Mouse (Mus musculus) brain, embryonic 14.5 days (tissue): ENCODE results near the gene BC025920. TPM values are rescaled to one million over a fixed set of nuclear protein-coding genes. Genes with fewer than 3 reads are reported as not detected.

ENCODE experiments used
- DNase-seq: peaks from one replicate; pipeline ENCODE4 v3.0.0-alpha.2; 2011; ENCODE audit warnings: low read depth
- CTCF ChIP-seq: fragments of 200-500 bp; IDR thresholded peaks from 2 replicates; pipeline ENCODE4 v1.5.1; 2012; ENCODE audit warnings: inconsistent platforms, mild to moderate bottlenecking, moderate library complexity, borderline replicate concordance; ENCODE audit not compliant: insufficient read depth, insufficient read length; ENCODE audit errors: extremely low read depth
- POLR2A ChIP-seq: fragments of 200-500 bp; IDR thresholded peaks from 2 replicates; pipeline ENCODE4 v1.6.1; 2012; ENCODE audit warnings: mild to moderate bottlenecking, inconsistent platforms, borderline replicate concordance; ENCODE audit not compliant: poor library complexity, insufficient read depth, insufficient read length, severe bottlenecking; ENCODE audit errors: extremely low read depth
- polyA plus RNA-seq: library from polyadenylated mRNA; depleted of rRNA; stranded (reverse); fragments of >200 nt; gene quantifications from 2 replicates; pipeline ENCODE4 v1.2.3, GENCODE M21; 2012

The BC025920 gene
- polyA plus RNA-seq, 1 experiment, result 5.5 TPM

DNA sequence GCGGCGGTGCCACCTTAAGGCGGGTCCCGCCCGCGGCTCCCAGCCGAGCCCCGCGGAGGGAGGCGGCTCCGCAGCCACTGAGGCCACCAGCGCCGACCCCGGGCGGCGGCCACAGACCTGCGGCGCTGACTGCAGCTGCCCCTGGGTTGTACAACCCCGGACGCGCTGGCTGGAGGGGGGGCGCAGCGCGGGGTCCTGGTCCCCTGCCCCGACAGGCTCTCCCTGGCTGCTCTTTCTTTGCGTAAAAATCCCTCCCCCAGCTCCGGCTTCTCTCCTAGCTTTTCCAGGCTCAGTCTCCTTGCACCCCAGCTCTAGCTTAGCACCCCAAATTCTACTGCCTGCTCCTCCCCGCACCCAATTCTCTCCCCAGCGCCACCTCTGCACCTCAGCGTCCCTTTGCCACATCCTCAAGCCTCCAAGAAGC lies 30.9 kb upstream of the BC025920 start:
- TF ChIP-seq CTCF, result no peak
- peak; percentile 43; the same call in 1 of the 2 replicates for TF ChIP-seq POLR2A
- peak; percentile 56 for DNase-seq

GRCm38 (mm10) chr10:81575695-81576094 lies 30.4 kb upstream of the BC025920 start:
- DNase-seq, result peak; percentile 19
- TF ChIP-seq CTCF (no peak), POLR2A (no peak)

DNA sequence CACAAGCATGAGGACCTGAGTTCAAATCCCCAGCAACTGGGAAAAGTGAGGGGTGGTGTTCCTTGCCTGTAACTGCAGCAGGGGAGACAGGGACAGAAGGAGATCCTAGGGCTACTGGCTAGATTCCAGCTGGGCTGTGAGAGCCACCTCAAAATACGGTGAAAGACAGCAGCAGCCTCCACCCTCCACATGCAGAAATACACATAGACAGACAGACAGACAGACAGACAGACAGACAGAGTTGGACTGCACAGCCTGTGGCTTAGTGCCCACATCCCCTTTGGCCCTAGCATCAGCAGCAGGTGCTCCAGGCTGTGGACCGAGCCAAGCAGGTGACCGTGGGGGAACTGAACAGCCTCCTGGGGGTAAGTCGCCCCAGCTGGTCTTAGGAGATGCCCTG lies 26.1 kb upstream of the BC025920 start:
- TF ChIP-seq CTCF, result no peak
- no peak for TF ChIP-seq POLR2A
- no peak for DNase-seq

DNA sequence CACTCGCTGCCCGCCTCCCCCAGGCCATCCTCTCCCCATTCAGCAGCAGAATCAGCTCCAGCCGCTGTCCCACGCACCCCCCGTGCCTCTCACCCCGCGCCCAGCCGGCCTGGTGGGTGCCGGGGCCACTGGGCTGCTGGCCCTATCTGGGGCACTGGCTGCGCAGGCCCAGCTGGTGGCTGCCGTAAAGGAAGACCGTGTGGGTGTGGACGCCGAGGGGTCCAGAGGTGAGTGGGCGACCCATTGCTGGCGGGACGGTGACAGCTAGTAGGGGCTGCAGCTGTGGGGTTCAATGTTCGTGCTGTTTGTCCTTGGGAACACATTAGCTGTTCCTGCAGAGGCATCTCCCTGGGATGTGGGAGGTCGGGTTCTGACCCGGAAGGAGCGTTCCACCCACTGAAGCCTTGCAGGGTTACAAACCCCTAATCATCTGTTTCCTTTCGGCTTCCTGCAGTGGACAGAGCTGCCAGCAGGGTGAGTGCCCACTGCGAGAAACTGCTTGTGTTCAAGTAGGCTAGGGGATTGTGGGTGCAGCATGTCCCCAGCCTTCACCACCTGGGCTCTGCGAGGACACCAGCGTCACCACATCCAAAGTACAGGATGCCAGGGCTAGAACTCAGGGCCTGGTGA lies 25.5 kb upstream of the BC025920 start:
- TF ChIP-seq POLR2A (no peak), CTCF (peak; percentile 25; the same call in 1 of the 2 replicates)
- no peak for DNase-seq

DNA sequence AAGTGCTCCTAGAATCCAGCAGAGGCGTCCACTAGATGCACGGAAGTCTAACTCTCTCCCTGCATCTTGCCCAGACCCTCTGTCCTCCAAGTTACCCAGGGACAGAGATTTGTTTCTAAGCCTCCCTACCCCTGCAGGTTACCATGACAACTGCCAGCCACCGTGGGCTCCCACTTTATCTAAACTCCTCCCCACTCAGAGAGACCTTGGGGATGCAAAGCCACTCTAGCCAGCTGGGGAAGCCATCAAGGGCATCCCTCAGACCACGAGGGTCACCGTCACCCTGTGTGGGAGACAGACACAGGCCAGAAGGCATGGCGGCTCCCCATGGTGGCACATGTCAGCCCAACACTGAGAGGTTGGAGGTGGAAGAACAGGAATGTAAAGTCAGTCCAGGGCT lies 22.7 kb upstream of the BC025920 start:
- TF ChIP-seq CTCF (no peak), POLR2A (no peak)

GRCm38 (mm10) chr10:81588739-81589138 lies 17.3 kb upstream of the BC025920 start:
- DNase-seq, result no peak
- no peak for TF ChIP-seq CTCF
- TF ChIP-seq POLR2A, result no peak

More for the DNA sequence above, 22.7 kb upstream of the BC025920 start:
- no peak for DNase-seq

DNA sequence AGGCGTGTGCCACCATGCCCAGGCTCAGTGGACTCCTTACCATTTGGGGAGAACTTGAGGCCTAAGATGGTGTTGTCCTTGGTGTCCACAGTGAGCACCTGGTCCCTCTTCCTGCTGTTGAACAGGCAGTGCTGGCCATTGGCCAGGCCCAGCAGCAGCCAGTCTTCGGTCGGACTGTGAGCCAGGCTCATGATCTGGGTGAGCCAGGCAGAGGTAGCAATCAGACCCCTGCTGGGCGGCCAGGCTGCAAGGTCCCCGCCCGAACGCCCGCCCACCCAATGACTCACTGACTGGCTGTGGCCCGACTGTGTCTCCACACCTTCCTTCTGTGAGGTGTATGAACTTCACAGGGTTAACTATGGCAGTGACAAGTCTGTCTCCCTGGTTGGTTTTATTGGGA lies 14.2 kb upstream of the BC025920 start:
- TF ChIP-seq CTCF (no peak), POLR2A (no peak)
- DNase-seq, result no peak

- no peak for DNase-seq
- no peak for TF ChIP-seq POLR2A
- TF ChIP-seq CTCF, result no peak
Observed at GRCm38 (mm10) chr10:81592631-81593030, 13.4 kb upstream of the BC025920 start.

DNA sequence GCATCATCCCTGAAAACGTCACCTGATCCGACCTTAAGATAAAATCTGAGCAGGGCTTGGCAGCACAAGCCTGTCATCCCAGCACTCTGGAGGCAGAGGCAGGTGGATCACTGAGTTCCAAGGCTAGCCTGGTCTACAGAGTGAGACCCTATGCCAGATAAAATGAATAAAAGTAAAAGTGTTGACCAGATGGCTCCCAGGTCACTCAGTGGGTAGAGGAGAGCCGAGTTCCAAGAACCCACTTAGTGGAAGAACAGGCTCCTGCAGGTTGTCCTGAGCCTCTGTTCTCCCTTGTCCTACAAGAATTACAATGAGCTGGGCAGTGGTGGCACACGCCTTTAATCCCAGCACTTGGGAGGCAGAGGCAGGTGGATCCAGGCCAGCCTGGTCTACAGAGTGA lies 12.8 kb upstream of the BC025920 start:
- no peak for DNase-seq
- no peak for TF ChIP-seq POLR2A
- TF ChIP-seq CTCF, result no peak

DNA sequence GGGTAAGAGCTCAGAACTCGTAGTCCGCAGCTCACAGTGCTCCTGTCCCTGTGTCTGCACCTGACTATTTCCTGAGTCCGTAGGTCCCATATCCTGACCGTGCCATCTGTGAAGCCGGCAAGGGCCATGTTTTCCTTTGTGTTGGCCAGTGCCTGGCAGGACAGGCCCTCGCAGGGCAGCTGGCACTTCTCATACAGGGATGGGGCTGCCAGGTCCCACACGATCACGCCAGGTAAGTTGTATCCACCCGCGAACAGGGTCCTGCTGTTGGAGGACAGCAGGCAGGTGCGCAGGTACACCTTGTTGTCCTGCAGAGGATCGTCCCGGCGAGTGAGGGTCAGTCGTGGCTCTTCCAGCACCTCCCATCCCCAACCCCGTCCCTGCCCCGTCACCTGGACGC lies 12.1 kb upstream of the BC025920 start:
- DNase-seq, result no peak
- TF ChIP-seq POLR2A (no peak), CTCF (no peak)

GRCm38 (mm10) chr10:81595599-81595998 lies 10.5 kb upstream of the BC025920 start:
- TF ChIP-seq POLR2A (no peak), CTCF (no peak)
- no peak for DNase-seq

GRCm38 (mm10) chr10:81596611-81597010 lies 9.5 kb upstream of the BC025920 start:
- DNase-seq, result peak; percentile 78
- TF ChIP-seq POLR2A, result no peak
- no peak for TF ChIP-seq CTCF

GRCm38 (mm10) chr10:81597137-81597950 lies 8.7 kb upstream of the BC025920 start:
- no peak for TF ChIP-seq POLR2A
- TF ChIP-seq CTCF, result no peak
- peak; percentile 77 for DNase-seq
